Comparison of ENCODE assay signal across 24 mouse cellular contexts in the genomic region with DNA sequence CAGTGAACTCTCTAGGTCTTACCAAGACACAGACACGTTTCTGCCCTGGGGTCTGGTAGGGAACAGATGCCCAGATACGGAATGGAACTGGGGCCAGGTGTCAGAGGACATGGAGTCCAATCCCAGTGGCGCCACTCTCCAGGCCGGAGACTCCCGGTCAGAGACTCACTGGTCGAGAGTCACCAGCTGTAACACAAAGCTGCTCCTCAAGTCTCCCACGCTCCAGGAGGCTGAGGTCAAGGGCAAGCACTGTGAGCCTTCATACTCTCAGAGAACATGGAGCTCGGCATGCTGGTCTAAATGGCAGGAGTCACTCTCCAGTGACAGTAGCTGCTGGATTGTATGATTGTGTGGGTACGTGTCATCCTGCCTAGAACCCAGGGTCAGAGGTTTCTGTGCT. TPM values are rescaled to one million over a fixed set of nuclear protein-coding genes. Genes with fewer than 3 reads are reported as not detected.
A peak's percentile ranks its signal among the peaks of the same experiment; 100 is the strongest.
DNase-seq lines count a peak whose midpoint lies in the region; ATAC-seq and TF ChIP-seq lines count a peak whose summit lies in the region.
"Had no signal": no experiment of that assay in that cellular context is flagged by ENCODE, and none has a peak within 500 bp of the region (broad histone marks: within the 10 kb centered on the region; RNA-seq: fewer than 3 reads in every experiment).

No protein-coding gene starts in this region.

- no peak for TF ChIP-seq CTCF in kidney, postnatal 0 days (IDR thresholded peaks at IDR 0.05; ENCODE audit: low read depth)

- H3K4me1 ChIP-seq in forebrain, embryonic 10.5 days, result peaks cover 58% of the 10 kb centered on the region
- peaks cover 23% of the 10 kb centered on the region for H3K4me1 ChIP-seq in forebrain, embryonic 13.5 days
- peaks cover 64% of the 10 kb centered on the region for H3K4me1 ChIP-seq in kidney, embryonic 15.5 days
- H3K4me1 ChIP-seq in kidney, embryonic 14.5 days (ENCODE audit: control insufficient read depth, insufficient read depth, low read length), result peaks cover 30% of the 10 kb centered on the region
- peaks cover 22% of the 10 kb centered on the region for H3K4me1 ChIP-seq in kidney, postnatal 0 days (replicated peaks; ENCODE audit: insufficient read depth, low read length)

- no peak overlapping the region for H3K4me3 ChIP-seq in forebrain, embryonic 10.5 days
- H3K4me3 ChIP-seq in forebrain, embryonic 13.5 days, result no peak overlapping the region
- H3K4me3 ChIP-seq in kidney, embryonic 15.5 days (replicated peaks), result no peak overlapping the region
- H3K4me3 ChIP-seq in kidney, embryonic 14.5 days (ENCODE audit: low read length), result no peak overlapping the region
- no peak overlapping the region for H3K4me3 ChIP-seq in kidney, postnatal 0 days (replicated peaks; ENCODE audit: low read depth, low read length)
- H3K4me3 ChIP-seq: erythroblast, embryonic 14.5 days; forebrain, embryonic 12.5 days; heart, embryonic 15.5 days; layer of hippocampus, adult 2 months; left cerebral cortex, adult 2 months; limb, embryonic 13.5 days; myocyte; neural tube, embryonic 12.5 days had no signal

- H3K9me3 ChIP-seq in forebrain, embryonic 10.5 days, result no peaks in the 10 kb centered on the region
- no peaks in the 10 kb centered on the region for H3K9me3 ChIP-seq in forebrain, embryonic 13.5 days (replicated peaks)
- H3K9me3 ChIP-seq in kidney, embryonic 15.5 days (replicated peaks), result no peaks in the 10 kb centered on the region
- H3K9me3 ChIP-seq in kidney, embryonic 14.5 days (ENCODE audit: control insufficient read depth, low read length), result no peaks in the 10 kb centered on the region
- H3K9me3 ChIP-seq in kidney, postnatal 0 days (replicated peaks; ENCODE audit: low read length), result no peaks in the 10 kb centered on the region
- H3K9me3 ChIP-seq: forebrain, embryonic 12.5 days; heart, embryonic 15.5 days; limb, embryonic 13.5 days; neural tube, embryonic 12.5 days had no signal

- H3K36me3 ChIP-seq in forebrain, embryonic 10.5 days (replicated peaks), result no peaks in the 10 kb centered on the region
- H3K36me3 ChIP-seq in forebrain, embryonic 13.5 days (ENCODE audit: poor library complexity, severe bottlenecking), result no peaks in the 10 kb centered on the region
- H3K36me3 ChIP-seq in kidney, embryonic 15.5 days, result no peaks in the 10 kb centered on the region
- no peaks in the 10 kb centered on the region for H3K36me3 ChIP-seq in kidney, embryonic 14.5 days (ENCODE audit: control insufficient read depth, insufficient read depth, low read length)
- H3K36me3 ChIP-seq in kidney, postnatal 0 days (ENCODE audit: insufficient read depth, low read length), result no peaks in the 10 kb centered on the region
- H3K36me3 ChIP-seq: forebrain, embryonic 12.5 days; heart, embryonic 15.5 days; limb, embryonic 13.5 days; neural tube, embryonic 12.5 days had no signal

- H3K27ac ChIP-seq in forebrain, embryonic 10.5 days, result 0 out of 2 replicates have a peak overlapping the region, but pooled peaks have one; percentile 4
- no peak overlapping the region for H3K27ac ChIP-seq in forebrain, embryonic 13.5 days
- H3K27ac ChIP-seq in kidney, embryonic 15.5 days, result 0 out of 2 replicates have a peak overlapping the region, but pooled peaks have one; percentile 23
- no peak overlapping the region; the same call in 1 of the 2 replicates for H3K27ac ChIP-seq in kidney, embryonic 14.5 days (ENCODE audit: low read depth, low read length)
- 0 out of 2 replicates have a peak overlapping the region, but pooled peaks have one; percentile 15 for H3K27ac ChIP-seq in kidney, postnatal 0 days
- H3K27ac ChIP-seq: forebrain, embryonic 12.5 days; heart, embryonic 15.5 days; layer of hippocampus, adult 2 months; left cerebral cortex, adult 2 months; limb, embryonic 13.5 days; neural tube, embryonic 12.5 days had no signal

- 84% methylated on average over 9 of the region's 9 CpGs for WGBS in forebrain, embryonic 10.5 days
- 85% methylated on average over 9 of the region's 9 CpGs for WGBS in forebrain, embryonic 13.5 days
- WGBS in kidney, embryonic 15.5 days, result 48% methylated on average over 9 of the region's 9 CpGs
- WGBS in kidney, embryonic 14.5 days, result 42% methylated on average over 9 of the region's 9 CpGs
- WGBS in kidney, postnatal 0 days, result 41% methylated on average over 9 of the region's 9 CpGs

- no peak for ATAC-seq in forebrain, embryonic 13.5 days
- ATAC-seq in kidney, embryonic 15.5 days (replicated peaks; ENCODE audit: low FRiP score), result no peak
- no peak for ATAC-seq in kidney, embryonic 14.5 days (ENCODE audit: low FRiP score, low TSS enrichment)
- no peak for ATAC-seq in kidney, postnatal 0 days (replicated peaks; ENCODE audit: low FRiP score, low read depth)
- ATAC-seq: activated CD4-positive, CD25-positive, alpha-beta regulatory T cell, adult 4 months; hindbrain, embryonic 16.5 days had no signal

- peaks cover 53% of the 10 kb centered on the region for H3K27me3 ChIP-seq in forebrain, embryonic 10.5 days (ENCODE audit: poor library complexity, severe bottlenecking)
- no peaks in the 10 kb centered on the region for H3K27me3 ChIP-seq in forebrain, embryonic 13.5 days
- no peaks in the 10 kb centered on the region for H3K27me3 ChIP-seq in kidney, embryonic 15.5 days
- H3K27me3 ChIP-seq in kidney, embryonic 14.5 days (ENCODE audit: control insufficient read depth, insufficient read depth, low read length), result no peaks in the 10 kb centered on the region
- no peaks in the 10 kb centered on the region for H3K27me3 ChIP-seq in kidney, postnatal 0 days (ENCODE audit: insufficient read depth, low read length)
- H3K27me3 ChIP-seq: limb, embryonic 13.5 days had no signal

- no peak for DNase-seq in forebrain, embryonic 10.5 days (ENCODE audit: extremely low spot score, low spot score)
- no peak for DNase-seq in kidney, postnatal 0 days (ENCODE audit: low spot score)
- DNase-seq in kidney, postnatal 4 days, result peak; percentile 66 to 73
- DNase-seq in retina, postnatal 1 day, result no peak
- DNase-seq in urinary bladder, postnatal 14 days (ENCODE audit: low spot score), result no peak
- DNase-seq: adrenal gland, adult 2 months; cerebellum, adult 2 months; gastrocnemius, postnatal 14 days; right cerebral cortex, postnatal 4 days had no signal

- H3K4me2 ChIP-seq in forebrain, embryonic 13.5 days, result no peak overlapping the region
- H3K4me2 ChIP-seq in kidney, embryonic 15.5 days, result no peak overlapping the region
- H3K4me2 ChIP-seq in kidney, embryonic 14.5 days (replicated peaks; ENCODE audit: low read depth, low read length), result no peak overlapping the region
- no peak overlapping the region for H3K4me2 ChIP-seq in kidney, postnatal 0 days (ENCODE audit: low read length)
- H3K4me2 ChIP-seq: forebrain, embryonic 12.5 days; heart, embryonic 15.5 days; limb, embryonic 13.5 days; liver, embryonic 11.5 days; midbrain, embryonic 11.5 days; neural tube, embryonic 12.5 days had no signal

- H3K9ac ChIP-seq in forebrain, embryonic 13.5 days, result no peak overlapping the region
- H3K9ac ChIP-seq in kidney, embryonic 15.5 days, result no peak overlapping the region
- H3K9ac ChIP-seq in kidney, embryonic 14.5 days (ENCODE audit: low read depth, low read length), result no peak overlapping the region
- no peak overlapping the region for H3K9ac ChIP-seq in kidney, postnatal 0 days (ENCODE audit: low read depth, low read length)
- H3K9ac ChIP-seq: forebrain, embryonic 12.5 days; heart, embryonic 15.5 days; limb, embryonic 13.5 days; neural tube, embryonic 12.5 days had no signal

RNA-seq across cellular contexts. Expression of gene Fbln1, which starts 3.5 kb away (rescaled TPM):
- 154 and 157 TPM in 2 replicates for polyA plus RNA-seq in forebrain, embryonic 10.5 days (2016; fragmentation: Nextera tagmentation; extraction: Ambion mirVana)
- 62.1 and 63.3 TPM in 2 replicates for polyA plus RNA-seq in forebrain, embryonic 13.5 days (2015; fragmentation: Nextera tagmentation; extraction: Ambion mirVana)
- polyA plus RNA-seq in kidney, embryonic 15.5 days (2015; fragmentation: Nextera tagmentation; extraction: Ambion mirVana), result 170 and 206 TPM in 2 replicates
- polyA plus RNA-seq in kidney, embryonic 14.5 days (2014; fragmentation: Nextera tagmentation; extraction: Ambion mirVana), result 174 and 188 TPM in 2 replicates
- polyA plus RNA-seq in kidney, postnatal 0 days (2015; fragmentation: Nextera tagmentation; extraction: Ambion mirVana), result 114 and 118 TPM in 2 replicates
- polyA plus RNA-seq: erythroblast, embryonic 14.5 days had no signal

Comparison
In these comparisons a context has a peak if more than half of its experiments do, and no peak if none do; other contexts are left out.
1. DNase-seq: peak in kidney, postnatal 4 days (2 of 2); none in forebrain, embryonic 10.5 days (single experiment), kidney, postnatal 0 days (single experiment), retina, postnatal 1 day (single experiment) and urinary bladder, postnatal 14 days (single experiment).
2. H3K27ac ChIP-seq: peak in forebrain, embryonic 10.5 days (single experiment), kidney, embryonic 15.5 days (single experiment) and kidney, postnatal 0 days (single experiment); none in forebrain, embryonic 13.5 days (single experiment) and kidney, embryonic 14.5 days (single experiment).